Mouse (Mus musculus) forebrain, embryonic 14.5 days (tissue): ENCODE measurements around the gene Eprs. TPM values are rescaled to one million over a fixed set of nuclear protein-coding genes. Genes with fewer than 3 reads are reported as not detected.

Source experiments
- ATAC-seq: fragments of 200-750 bp; cut with Nextera tagmentation; 2 replicates; pipeline ENCODE4 v1.8.0; 2017; ENCODE audit warnings: mild to moderate bottlenecking, moderate library complexity
- DNase-seq: peaks from one replicate; pipeline ENCODE4 v3.0.0-alpha.2; 2015; ENCODE audit warnings: low spot score
- H3K27ac ChIP-seq: fragments of 300-500 bp; sonication (generic); 2 replicates; pipeline ENCODE4 v1.5.1; 2014; ENCODE audit warnings: low read depth, mild to moderate bottlenecking, control low read depth, low read length, moderate library complexity
- H3K27me3 ChIP-seq: fragments of 300-500 bp; sonication (generic); replicated peaks from 2 replicates; pipeline ENCODE4 v1.6.1; 2014; ENCODE audit warnings: low read length, control low read depth, mixed read lengths; ENCODE audit not compliant: control insufficient read depth, insufficient read depth
- H3K36me3 ChIP-seq: fragments of 300-500 bp; sonication (generic); 2 replicates; pipeline ENCODE4 v1.6.1; 2014; ENCODE audit warnings: low read length, control low read depth; ENCODE audit not compliant: control insufficient read depth, insufficient read depth
- H3K4me1 ChIP-seq: fragments of 300-500 bp; sonication (generic); 2 replicates; pipeline ENCODE4 v1.6.1; 2014; ENCODE audit warnings: antibody characterized with exemption, low read length, control low read depth; ENCODE audit not compliant: control insufficient read depth, insufficient read depth
- H3K4me2 ChIP-seq: fragments of 300-500 bp; sonication (generic); 2 replicates; pipeline ENCODE4 v1.6.1; 2014; ENCODE audit warnings: mild to moderate bottlenecking, control low read depth, low read length
- H3K4me3 ChIP-seq: fragments of 300-500 bp; sonication (generic); 2 replicates; pipeline ENCODE4 v1.5.1; 2014; ENCODE audit warnings: low read depth, low read length, control low read depth
- H3K9ac ChIP-seq: fragments of 300-500 bp; sonication (generic); 2 replicates; pipeline ENCODE4 v1.6.1; 2014; ENCODE audit warnings: mild to moderate bottlenecking, low read length, control low read depth, moderate library complexity
- H3K9me3 ChIP-seq: fragments of 300-500 bp; sonication (generic); replicated peaks from 2 replicates; pipeline ENCODE4 v1.6.1; 2016; ENCODE audit warnings: low read length, control low read depth, mixed read lengths; ENCODE audit not compliant: control insufficient read depth
- WGBS: fragments of 180-500 bp; shearing (Covaris S2); extraction: QIAGEN DNeasy Blood & Tissue Kit; methylation state at CpG from one replicate; pipeline ENCODE4 v1.1.7; 2014; 5-methylcytosine and 5-hydroxymethylcytosine counted together
- polyA plus RNA-seq: library from polyadenylated mRNA; unstranded; fragments of >200 nt; fragmentation: Nextera tagmentation; extraction: Ambion mirVana; gene quantifications from 2 replicates; pipeline ENCODE4 v1.2.1, GENCODE M21; 2014

The Eprs gene
- polyA plus RNA-seq, 1 experiment from 2014 or later = 142 TPM

DNA sequence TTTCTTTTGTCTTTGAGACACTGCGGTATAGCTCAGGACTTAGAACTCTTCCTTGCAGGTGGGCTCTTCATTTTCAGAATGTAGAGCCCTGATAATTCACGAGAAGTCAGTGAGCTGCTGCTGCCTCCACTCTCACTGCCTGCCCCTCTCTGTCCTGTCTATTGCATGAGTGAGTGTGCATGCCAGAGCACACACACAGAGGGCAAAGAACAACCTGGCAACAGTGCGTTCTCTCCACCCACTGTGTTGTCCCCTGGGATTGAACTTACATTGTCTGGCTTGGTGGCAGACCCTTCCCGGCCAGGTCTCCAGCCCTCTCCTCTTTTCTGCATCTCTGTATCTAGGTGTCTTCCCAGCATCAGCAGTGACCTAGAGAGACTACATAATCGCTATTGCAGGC is 63.7 kb downstream of the Eprs start:
- Histone ChIP-seq H3K27me3 (no peaks in the 10 kb centered on the region), H3K36me3 (peaks cover 62% of the 10 kb centered on the region), H3K4me3 (no peak overlapping the region), H3K27ac (no peak overlapping the region), H3K4me2 (no peak overlapping the region), H3K9me3 (no peaks in the 10 kb centered on the region), H3K9ac (no peak overlapping the region), H3K4me1 (no peaks in the 10 kb centered on the region)
- 93% methylated on average over 5 of the region's 5 CpGs for WGBS
- no peak for DNase-seq
- ATAC-seq = no peak

DNA sequence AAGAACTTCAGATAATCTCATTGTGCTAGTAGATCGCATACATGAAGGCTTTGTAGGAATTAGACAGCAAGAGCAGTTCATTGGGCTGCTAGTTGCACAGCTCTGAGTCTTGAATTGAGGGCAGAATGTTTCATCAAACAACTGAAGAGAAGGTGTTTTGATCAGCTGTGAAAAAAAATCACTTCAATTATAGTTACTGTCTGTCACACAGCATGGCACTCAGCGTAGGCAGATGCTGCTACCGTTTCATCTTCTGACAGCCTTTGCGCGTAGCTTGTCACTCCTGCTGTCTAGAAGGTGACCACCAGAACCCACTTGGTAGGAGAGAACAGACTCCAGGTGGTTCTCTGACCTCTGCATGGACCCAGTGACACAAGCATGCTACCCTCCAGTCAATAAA is 67.6 kb downstream of the Eprs start:
- Histone ChIP-seq H3K9ac (no peak overlapping the region), H3K36me3 (peaks cover 35% of the 10 kb centered on the region), H3K27me3 (no peaks in the 10 kb centered on the region), H3K4me3 (no peak overlapping the region), H3K4me2 (no peak overlapping the region), H3K9me3 (no peaks in the 10 kb centered on the region), H3K4me1 (no peaks in the 10 kb centered on the region), H3K27ac (no peak overlapping the region; the same call in 1 of the 2 replicates)
- peak; percentile 58; the same call in 1 of the 2 replicates for ATAC-seq
- 80% methylated on average over 5 of the region's 5 CpGs for WGBS
- peak; percentile 51 for DNase-seq

DNA sequence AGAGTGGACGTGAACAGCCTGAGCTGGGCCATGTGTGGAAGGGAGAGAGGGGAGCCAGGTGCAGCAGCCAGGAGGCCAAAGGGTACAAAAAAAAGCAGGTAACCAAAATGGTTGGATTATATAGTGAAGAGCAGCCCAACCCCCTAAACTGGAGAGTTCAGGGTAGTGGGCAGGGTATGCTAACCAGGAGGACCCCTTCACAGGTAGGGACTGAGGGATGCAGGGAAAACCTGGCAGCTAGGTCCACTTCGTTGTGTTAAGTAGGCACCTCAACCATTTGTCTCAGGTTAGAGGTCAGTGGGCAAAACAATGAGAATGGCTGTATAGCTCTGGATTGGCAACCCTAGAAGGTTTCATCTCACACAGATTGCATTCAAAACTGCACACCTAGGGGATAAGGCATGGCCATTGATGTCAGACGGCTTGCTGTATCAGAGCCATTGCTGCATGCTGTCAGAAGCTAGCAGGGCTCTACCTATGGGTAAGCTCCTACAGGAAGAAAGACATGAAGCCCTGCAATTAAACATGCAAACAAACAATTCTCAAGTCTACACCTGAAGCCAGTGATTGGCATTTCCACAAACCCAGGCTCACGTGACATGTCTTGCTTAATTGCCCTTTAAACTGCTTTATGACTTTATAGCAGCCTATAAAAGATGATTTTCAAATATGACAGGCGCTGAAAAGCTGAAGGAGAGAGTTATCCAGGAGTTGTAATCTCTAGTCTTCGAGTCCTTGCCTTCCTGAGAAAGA is 68.6 kb downstream of the Eprs start:
- no peak overlapping the region for H3K4me2 ChIP-seq
- H3K27me3 ChIP-seq = no peaks in the 10 kb centered on the region
- no peak overlapping the region for H3K27ac ChIP-seq
- no peak overlapping the region for H3K9ac ChIP-seq
- DNase-seq (no peak), ATAC-seq (no peak)
- peaks cover 2% of the 10 kb centered on the region; the same call in 1 of the 2 replicates for H3K4me1 ChIP-seq
- H3K4me3 ChIP-seq = no peak overlapping the region
- WGBS = 80% methylated on average over 6 of the region's 6 CpGs
- peaks cover 32% of the 10 kb centered on the region for H3K36me3 ChIP-seq
- no peaks in the 10 kb centered on the region for H3K9me3 ChIP-seq

DNA sequence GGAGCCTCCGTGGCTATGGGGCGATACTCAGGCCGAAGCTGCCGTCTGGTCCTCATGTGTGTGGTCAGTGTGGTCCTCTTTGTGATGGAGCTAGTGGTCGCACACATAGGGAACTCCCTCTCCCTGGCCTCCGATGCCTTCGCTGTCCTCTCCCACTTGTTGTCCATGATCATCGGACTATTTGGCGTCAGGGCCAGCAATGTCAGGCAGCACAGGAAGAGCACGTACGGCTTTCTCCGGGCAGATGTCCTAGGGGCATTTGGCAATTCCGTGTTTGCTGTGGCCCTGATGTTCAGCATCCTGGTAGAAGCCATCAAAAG is 69.1 kb downstream of the Eprs start:
- H3K9me3 ChIP-seq = no peaks in the 10 kb centered on the region
- no peak for DNase-seq
- WGBS = 88% methylated on average over 13 of the region's 13 CpGs

DNA sequence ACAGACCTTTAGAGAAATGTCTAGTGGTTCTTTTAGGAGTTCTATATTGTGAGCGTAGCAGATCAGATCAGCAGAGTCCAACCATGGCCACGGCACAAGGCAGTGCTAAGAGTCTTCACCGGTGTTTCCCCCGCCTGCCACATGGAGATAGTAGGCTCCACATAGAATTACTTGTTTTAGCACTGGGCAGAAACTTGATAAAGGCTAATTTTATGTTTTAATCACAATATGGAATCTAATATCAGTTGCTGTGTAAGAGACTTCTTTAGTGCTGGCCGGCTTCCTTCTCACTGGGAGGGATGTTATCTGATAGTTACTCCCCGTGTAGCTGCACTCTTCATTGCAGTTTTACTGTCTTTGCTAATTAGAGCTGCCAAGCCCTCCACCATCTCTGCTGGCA is 70.3 kb downstream of the Eprs start:
- H3K4me2 ChIP-seq = no peak overlapping the region
- 81% methylated on average over 6 of the region's 6 CpGs for WGBS
- no peak for DNase-seq

More for the DNA sequence above, 69.1 kb downstream of the Eprs start:
- no peak overlapping the region for H3K9ac ChIP-seq
- peaks cover 26% of the 10 kb centered on the region for H3K36me3 ChIP-seq
- H3K27ac ChIP-seq = no peak overlapping the region
- H3K4me1 ChIP-seq = peaks cover 3% of the 10 kb centered on the region; the same call in 1 of the 2 replicates
- H3K4me2 ChIP-seq = no peak overlapping the region
- no peak overlapping the region for H3K4me3 ChIP-seq
- no peaks in the 10 kb centered on the region for H3K27me3 ChIP-seq
- no peak for ATAC-seq

DNA sequence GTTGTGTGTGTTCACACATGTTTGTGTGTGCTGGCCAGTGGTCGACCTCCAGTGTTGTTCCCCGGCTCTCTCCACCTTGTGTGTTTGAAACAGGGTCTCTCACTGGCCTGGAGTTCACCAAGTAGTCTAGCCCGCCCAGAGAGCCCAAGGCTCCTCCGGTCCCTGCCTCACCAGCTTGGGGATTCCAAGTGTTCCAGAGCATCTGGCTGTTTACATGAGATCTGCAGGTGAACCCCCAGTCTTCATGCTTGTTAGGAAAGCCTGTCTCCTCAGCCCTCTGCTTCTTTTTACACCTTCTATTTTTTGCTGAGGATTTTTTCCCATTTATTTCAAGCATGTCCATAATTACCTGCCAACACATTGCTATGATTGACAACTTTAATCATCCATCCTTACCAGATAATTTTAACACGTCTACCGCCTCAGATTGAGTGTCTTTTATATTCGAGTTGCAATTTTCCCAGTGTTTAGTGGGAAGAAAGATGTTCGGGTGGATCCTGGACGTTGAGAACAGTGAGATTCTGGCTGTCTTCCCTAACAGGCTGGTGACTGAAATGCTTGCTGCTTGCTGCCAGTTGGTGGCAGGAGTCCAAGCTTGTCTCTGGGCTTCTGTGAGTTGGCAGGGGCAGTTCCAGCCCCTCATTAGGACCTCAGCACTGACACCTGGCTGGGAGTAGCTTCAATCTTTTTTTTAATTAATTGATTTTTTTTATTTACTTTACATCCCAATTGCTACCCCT is 76.2 kb downstream of the Eprs start:
- DNase-seq = peak; percentile 96
- no peak overlapping the region for H3K4me3 ChIP-seq
- no peak overlapping the region for H3K9ac ChIP-seq
- H3K27me3 ChIP-seq = no peaks in the 10 kb centered on the region
- WGBS = 28% methylated on average over 9 of the region's 9 CpGs
- H3K9me3 ChIP-seq = no peaks in the 10 kb centered on the region
- H3K4me2 ChIP-seq = no peak overlapping the region
- peaks cover 31% of the 10 kb centered on the region for H3K4me1 ChIP-seq
- peak; percentile 82 for ATAC-seq
- H3K27ac ChIP-seq = peak overlapping the region; percentile 92
- H3K36me3 ChIP-seq = no peaks in the 10 kb centered on the region

More for the DNA sequence above, 70.3 kb downstream of the Eprs start:
- H3K36me3 ChIP-seq = peaks cover 15% of the 10 kb centered on the region
- no peak for ATAC-seq
- H3K27me3 ChIP-seq = no peaks in the 10 kb centered on the region
- H3K9me3 ChIP-seq = no peaks in the 10 kb centered on the region
- no peak overlapping the region for H3K27ac ChIP-seq
- H3K9ac ChIP-seq = no peak overlapping the region
- no peak overlapping the region for H3K4me3 ChIP-seq
- peaks cover 3% of the 10 kb centered on the region; the same call in 1 of the 2 replicates for H3K4me1 ChIP-seq

DNA sequence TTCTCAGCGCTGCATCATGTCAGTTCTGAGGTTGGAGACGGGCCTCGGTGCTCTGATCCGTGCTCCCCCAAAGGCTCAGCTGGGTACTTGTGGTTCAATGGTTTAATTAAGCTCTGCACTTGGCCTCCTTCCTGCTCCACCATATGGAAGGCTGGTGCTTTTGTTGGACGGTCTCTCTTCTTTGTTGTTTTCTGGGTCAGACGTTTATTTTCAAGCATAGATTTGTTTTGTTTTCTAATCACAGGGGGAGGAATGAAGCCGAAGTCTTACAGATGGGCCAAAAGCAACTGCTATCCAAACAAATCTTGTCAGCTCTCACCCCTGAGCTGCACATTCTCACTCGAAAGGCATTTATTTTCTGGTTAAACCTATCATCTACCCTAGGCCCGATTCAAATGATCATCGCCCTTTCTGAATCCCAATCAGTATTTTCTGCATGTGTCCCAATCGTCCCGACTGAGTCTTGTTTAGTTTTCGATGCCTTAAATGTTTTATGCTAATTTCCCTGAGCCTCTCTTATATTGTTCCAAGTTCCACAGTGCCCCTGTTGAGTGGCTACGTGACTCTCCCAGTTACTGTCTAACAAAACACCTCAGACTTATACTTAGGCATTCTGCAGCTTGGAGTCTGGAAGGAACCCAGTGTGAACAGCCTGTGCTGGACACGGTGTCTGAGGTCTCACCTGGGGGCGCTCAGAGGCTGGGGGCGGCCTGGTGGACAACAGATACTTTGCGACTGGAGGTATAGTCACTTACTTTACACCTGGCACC is 79.0 kb downstream of the Eprs start:
- Histone ChIP-seq H3K27me3 (no peaks in the 10 kb centered on the region), H3K4me1 (peaks cover 29% of the 10 kb centered on the region), H3K9me3 (no peaks in the 10 kb centered on the region), H3K9ac (peak overlapping the region; percentile 40; the same call in 1 of the 2 replicates), H3K36me3 (no peaks in the 10 kb centered on the region), H3K4me3 (0 out of 2 replicates have a peak overlapping the region, but pooled peaks have one; percentile 16), H3K4me2 (peak overlapping the region; percentile 34), H3K27ac (peak overlapping the region; percentile 90)
- WGBS = 22% methylated on average over 18 of the region's 18 CpGs
- DNase-seq (peak; percentile 92), ATAC-seq (peak; percentile 82)

DNA sequence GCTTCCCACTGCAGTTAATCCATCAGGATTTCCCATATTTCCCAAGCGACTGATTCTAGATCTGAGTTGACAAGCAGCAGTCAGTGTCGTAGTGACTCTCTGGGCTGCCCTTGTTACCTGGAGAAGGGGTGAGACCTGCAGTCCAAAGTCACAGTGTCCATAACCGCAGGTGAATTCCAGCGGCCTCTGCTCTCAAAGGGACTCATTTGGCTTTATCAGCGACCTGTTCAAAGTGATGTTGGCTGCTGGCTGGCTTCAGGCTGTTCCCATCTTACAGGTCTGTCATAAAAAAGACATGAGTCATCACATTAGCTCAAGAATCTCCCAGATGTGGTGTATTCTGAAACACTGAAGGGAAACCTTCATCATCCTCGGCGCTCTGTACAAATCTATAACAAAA is 86.1 kb downstream of the Eprs start:
- Histone ChIP-seq H3K4me2 (no peak overlapping the region), H3K27ac (no peak overlapping the region)
- 90% methylated on average over 7 of the region's 7 CpGs for WGBS

More for the DNA sequence above, 86.1 kb downstream of the Eprs start:
- no peaks in the 10 kb centered on the region for H3K9me3 ChIP-seq
- no peak overlapping the region for H3K9ac ChIP-seq
- DNase-seq (no peak), ATAC-seq (no peak)
- no peaks in the 10 kb centered on the region for H3K36me3 ChIP-seq
- H3K4me3 ChIP-seq = no peak overlapping the region
- no peaks in the 10 kb centered on the region for H3K27me3 ChIP-seq
- no peaks in the 10 kb centered on the region for H3K4me1 ChIP-seq
